Mouse (Mus musculus): ENCODE results near the gene Pld2. TPM values are rescaled to one million over a fixed set of nuclear protein-coding genes. Genes with fewer than 3 reads are reported as not detected.

Pld2 gene
- polyA plus RNA-seq, 1 experiment = 4.0 TPM

DNA sequence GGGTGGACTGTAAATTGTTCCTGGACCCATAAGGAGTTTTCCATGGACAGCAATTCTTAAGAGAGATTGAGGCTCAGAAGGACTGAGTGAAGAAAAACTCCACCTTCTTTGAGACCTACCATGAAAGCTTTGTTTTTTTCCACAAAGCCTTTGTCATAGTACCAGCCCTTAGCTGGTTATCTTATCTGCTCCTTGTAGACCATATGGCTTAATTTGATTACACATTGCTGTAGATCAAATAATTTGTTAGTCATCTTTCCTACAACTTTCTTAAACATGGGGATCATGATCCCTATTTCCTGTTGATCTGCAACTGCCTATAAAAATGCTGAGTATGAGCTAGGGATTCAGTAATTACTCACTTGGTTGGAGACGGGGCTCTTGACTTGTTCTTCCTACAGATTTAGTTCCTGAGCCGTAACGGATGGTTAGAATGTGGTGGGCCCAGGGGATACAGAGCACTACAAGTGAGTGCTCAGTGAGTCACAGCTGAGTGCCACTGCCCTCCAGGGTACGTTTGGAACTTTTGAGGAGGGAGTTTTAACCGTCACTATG, 32.6 kb downstream of the Pld2 start:
- H3K4me3 ChIP-seq (replicated peaks; ENCODE audit: control insufficient read depth, low read depth, low read length) = no peak overlapping the region
- 74% methylated on average over 5 of the region's 5 CpGs for WGBS
- no peak for TF ChIP-seq CTCF (IDR thresholded peaks at IDR 0.05; ENCODE audit: control insufficient read depth, insufficient read depth, low read length)
- no peak for TF ChIP-seq POLR2A (IDR thresholded peaks at IDR 0.05; ENCODE audit: borderline replicate concordance, control insufficient read depth, low read depth, low read length)
- no peak overlapping the region for H3K27ac ChIP-seq (ENCODE audit: control insufficient read depth, insufficient read depth, low read depth, low read length, poor library complexity)
- H3K4me1 ChIP-seq (ENCODE audit: control insufficient read depth, insufficient read depth, low read length) = no peaks in the 10 kb centered on the region; the same call in 1 of the 2 replicates

DNA sequence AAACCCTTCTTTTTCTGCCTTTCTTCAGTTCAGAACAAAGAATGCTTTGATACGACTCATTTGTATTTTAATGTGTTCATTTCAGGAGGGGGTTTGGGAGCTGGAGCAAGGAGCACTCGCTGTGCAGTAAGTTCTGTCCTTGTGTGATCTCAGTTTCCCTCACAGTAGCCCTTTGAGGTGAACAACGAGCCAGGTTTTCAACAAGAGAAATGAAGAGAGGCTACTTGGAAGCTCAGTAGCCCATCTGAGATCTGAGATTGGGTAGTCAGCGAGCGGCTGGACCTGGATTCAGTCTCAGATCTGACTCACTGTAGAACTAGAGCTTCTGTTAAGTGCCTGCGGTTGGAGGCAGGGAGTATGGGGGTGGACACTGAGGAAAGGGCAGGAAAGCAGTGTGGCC, 34.0 kb downstream of the Pld2 start:
- TF ChIP-seq CTCF (IDR thresholded peaks at IDR 0.05; ENCODE audit: control insufficient read depth, insufficient read depth, low read length) (no peak), POLR2A (IDR thresholded peaks at IDR 0.05; ENCODE audit: borderline replicate concordance, control insufficient read depth, low read depth, low read length) (no peak)
- no peak overlapping the region for H3K27ac ChIP-seq (ENCODE audit: control insufficient read depth, insufficient read depth, low read depth, low read length, poor library complexity)
- WGBS = 88% methylated on average over 6 of the region's 6 CpGs
- no peak overlapping the region for H3K4me3 ChIP-seq (replicated peaks; ENCODE audit: control insufficient read depth, low read depth, low read length)
- no peaks in the 10 kb centered on the region; the same call in 1 of the 2 replicates for H3K4me1 ChIP-seq (ENCODE audit: control insufficient read depth, insufficient read depth, low read length)

DNA sequence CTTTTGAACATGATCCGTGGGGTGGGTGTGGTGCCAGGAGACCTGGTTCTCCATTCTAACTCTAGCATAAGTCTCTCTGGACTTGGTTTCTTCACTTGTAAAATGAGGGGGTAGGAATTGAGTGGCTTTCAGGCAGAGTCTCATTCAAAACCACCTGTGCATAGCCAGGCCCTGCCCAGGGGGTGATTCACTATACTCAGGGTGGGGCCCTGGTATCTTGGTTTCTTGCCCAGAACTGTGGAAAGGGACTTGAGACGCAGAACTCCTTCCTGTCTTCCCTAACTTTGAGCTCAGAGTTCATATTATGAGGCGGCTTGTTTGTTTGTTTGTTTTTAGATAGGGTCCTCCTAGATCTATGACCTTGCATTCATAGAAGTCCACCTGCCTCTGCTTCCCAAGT, 37.3 kb downstream of the Pld2 start:
- WGBS = 76% methylated on average over 3 of the region's 3 CpGs
- no peak overlapping the region for H3K27ac ChIP-seq (ENCODE audit: control insufficient read depth, insufficient read depth, low read depth, low read length, poor library complexity)
- H3K4me3 ChIP-seq (replicated peaks; ENCODE audit: control insufficient read depth, low read depth, low read length) = no peak overlapping the region
- peaks cover 3% of the 10 kb centered on the region for H3K4me1 ChIP-seq (ENCODE audit: control insufficient read depth, insufficient read depth, low read length)
- TF ChIP-seq CTCF (IDR thresholded peaks at IDR 0.05; ENCODE audit: control insufficient read depth, insufficient read depth, low read length) (no peak), POLR2A (IDR thresholded peaks at IDR 0.05; ENCODE audit: borderline replicate concordance, control insufficient read depth, low read depth, low read length) (no peak)

DNA sequence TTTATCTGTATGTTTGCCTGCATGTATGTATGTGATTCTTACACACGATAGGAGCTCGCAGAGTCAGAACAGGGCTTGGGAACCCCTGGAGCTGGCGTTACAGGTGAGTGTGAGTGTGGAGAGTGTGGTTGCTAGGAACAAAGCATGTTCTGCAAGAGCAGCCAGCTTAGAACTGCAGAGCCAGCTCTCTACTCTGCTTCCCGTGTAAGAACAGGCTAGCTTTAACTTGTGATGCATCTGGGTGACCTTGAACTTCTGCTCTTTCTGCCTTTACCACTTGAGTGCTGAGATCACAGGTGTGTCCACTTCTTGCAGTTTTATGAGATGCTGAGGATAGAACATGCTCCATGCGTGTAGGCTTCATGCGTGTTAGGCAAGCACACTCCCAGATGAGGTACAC, 39.1 kb downstream of the Pld2 start:
- peaks cover 5% of the 10 kb centered on the region for H3K4me1 ChIP-seq (ENCODE audit: control insufficient read depth, insufficient read depth, low read length)
- 81% methylated on average over 6 of the region's 6 CpGs for WGBS
- H3K4me3 ChIP-seq (replicated peaks; ENCODE audit: control insufficient read depth, low read depth, low read length) = no peak overlapping the region
- TF ChIP-seq CTCF (IDR thresholded peaks at IDR 0.05; ENCODE audit: control insufficient read depth, insufficient read depth, low read length) (no peak), POLR2A (IDR thresholded peaks at IDR 0.05; ENCODE audit: borderline replicate concordance, control insufficient read depth, low read depth, low read length) (no peak)
- no peak overlapping the region for H3K27ac ChIP-seq (ENCODE audit: control insufficient read depth, insufficient read depth, low read depth, low read length, poor library complexity)

DNA sequence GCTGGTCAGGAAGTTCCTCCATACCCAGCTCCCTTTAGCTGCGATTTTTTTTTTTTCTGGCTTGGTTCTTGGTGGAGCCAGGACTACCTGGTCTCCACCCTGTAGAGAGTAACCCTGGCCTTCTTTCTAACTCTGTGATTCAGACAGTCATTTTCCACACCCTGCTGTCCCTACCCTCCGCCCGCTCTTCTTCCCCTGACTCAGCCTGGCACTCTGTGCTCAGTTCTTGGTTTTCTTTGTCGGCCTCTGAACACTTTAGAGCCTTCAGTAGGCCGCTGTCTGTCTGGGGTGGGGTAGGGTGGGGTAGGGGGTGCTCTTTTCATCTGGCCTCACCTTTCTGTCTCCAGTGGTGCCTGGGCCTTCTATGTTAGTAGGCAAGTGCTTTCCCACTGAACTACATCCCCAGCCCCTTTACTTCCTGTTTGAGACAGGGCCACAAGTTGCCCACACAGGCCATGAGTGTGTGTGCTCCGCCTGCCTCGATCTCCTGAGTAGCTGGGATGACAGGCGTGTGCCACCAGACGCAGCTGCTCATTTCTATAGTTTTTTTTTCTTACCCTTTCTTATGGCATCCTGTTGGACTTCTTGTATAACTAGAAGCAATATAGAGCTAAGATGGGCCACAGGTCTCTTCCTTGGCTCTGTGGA, 40.0 kb downstream of the Pld2 start:
- no peak for TF ChIP-seq CTCF (IDR thresholded peaks at IDR 0.05; ENCODE audit: control insufficient read depth, insufficient read depth, low read length)
- TF ChIP-seq POLR2A (IDR thresholded peaks at IDR 0.05; ENCODE audit: borderline replicate concordance, control insufficient read depth, low read depth, low read length) = no peak
- H3K4me1 ChIP-seq (ENCODE audit: control insufficient read depth, insufficient read depth, low read length) = peaks cover 5% of the 10 kb centered on the region
- H3K4me3 ChIP-seq (replicated peaks; ENCODE audit: control insufficient read depth, low read depth, low read length) = no peak overlapping the region
- WGBS = 43% methylated on average over 9 of the region's 9 CpGs
- no peak overlapping the region for H3K27ac ChIP-seq (ENCODE audit: control insufficient read depth, insufficient read depth, low read depth, low read length, poor library complexity)

DNA sequence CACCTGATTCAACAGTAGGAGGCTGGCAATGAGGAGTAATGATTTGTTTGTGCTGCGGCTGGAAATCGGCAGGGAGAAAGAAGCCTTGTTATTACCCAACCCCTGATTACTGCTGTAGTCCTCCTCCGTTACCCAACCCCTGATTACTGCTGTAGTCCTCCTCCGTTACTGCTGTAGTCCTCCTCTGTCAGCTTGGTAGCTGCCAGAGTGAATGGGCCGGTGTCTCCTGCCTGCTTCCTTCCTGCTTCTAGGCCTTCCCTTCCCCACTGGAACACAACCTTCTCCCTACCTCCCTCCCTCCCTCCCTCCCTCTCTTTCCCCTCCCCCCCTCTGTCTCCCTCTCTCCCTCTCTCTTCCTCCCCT, 40.5 kb downstream of the Pld2 start:
- Histone ChIP-seq H3K27ac (ENCODE audit: control insufficient read depth, insufficient read depth, low read depth, low read length, poor library complexity) (0 out of 2 replicates have a peak overlapping the region, but pooled peaks have one; percentile 15), H3K4me1 (ENCODE audit: control insufficient read depth, insufficient read depth, low read length) (peaks cover 5% of the 10 kb centered on the region), H3K4me3 (replicated peaks; ENCODE audit: control insufficient read depth, low read depth, low read length) (no peak overlapping the region)
- WGBS = 25% methylated on average over 5 of the region's 5 CpGs
- no peak for TF ChIP-seq POLR2A (IDR thresholded peaks at IDR 0.05; ENCODE audit: borderline replicate concordance, control insufficient read depth, low read depth, low read length)
- no peak for TF ChIP-seq CTCF (IDR thresholded peaks at IDR 0.05; ENCODE audit: control insufficient read depth, insufficient read depth, low read length)

DNA sequence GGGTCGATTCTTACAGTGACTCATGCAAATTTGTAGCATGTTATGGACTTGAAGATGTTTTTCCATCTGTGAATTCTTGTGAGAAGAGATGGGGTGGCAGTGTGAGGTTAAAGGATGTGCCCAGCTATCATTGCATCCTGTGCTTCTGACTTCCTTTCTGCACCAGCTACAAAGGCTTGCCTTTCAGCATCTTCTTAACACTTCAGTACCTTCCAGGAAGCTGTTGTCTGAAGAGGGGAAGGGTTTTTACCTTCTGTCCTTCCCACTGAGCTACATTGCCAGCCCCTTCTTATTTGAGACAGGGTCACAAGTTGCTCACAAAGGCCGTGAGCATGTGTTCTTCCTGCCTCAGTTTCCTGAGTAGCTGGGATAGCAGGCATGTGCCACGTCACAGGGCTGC, 41.1 kb downstream of the Pld2 start:
- peak overlapping the region; percentile 31; the same call in 1 of the 2 replicates for H3K27ac ChIP-seq (ENCODE audit: control insufficient read depth, insufficient read depth, low read depth, low read length, poor library complexity)
- no peak overlapping the region for H3K4me3 ChIP-seq (replicated peaks; ENCODE audit: control insufficient read depth, low read depth, low read length)
- 37% methylated on average over 3 of the region's 3 CpGs for WGBS
- TF ChIP-seq CTCF (IDR thresholded peaks at IDR 0.05; ENCODE audit: control insufficient read depth, insufficient read depth, low read length) (no peak), POLR2A (IDR thresholded peaks at IDR 0.05; ENCODE audit: borderline replicate concordance, control insufficient read depth, low read depth, low read length) (no peak)
- peaks cover 5% of the 10 kb centered on the region for H3K4me1 ChIP-seq (ENCODE audit: control insufficient read depth, insufficient read depth, low read length)

DNA sequence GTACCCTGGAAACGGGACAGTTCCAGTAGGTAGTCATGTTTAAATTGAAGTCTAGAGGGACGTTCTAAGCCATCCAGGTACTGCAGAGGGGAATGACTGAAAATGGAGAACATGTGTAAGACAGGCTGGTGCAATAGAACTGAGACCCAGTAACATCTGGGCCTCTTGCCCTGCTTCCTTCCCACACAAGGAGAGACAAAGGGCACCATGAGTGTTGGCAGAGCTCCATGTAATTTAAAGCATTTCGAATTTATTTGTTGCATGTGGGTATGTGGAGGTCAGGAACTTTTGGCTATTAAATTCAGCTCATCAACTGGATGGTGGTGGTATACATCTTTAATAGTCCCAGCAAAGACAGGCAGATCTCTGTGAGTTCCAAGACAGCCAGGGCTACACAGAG, 42.3 kb downstream of the Pld2 start:
- Histone ChIP-seq H3K4me1 (ENCODE audit: control insufficient read depth, insufficient read depth, low read length) (peaks cover 8% of the 10 kb centered on the region), H3K27ac (ENCODE audit: control insufficient read depth, insufficient read depth, low read depth, low read length, poor library complexity) (no peak overlapping the region), H3K4me3 (replicated peaks; ENCODE audit: control insufficient read depth, low read depth, low read length) (no peak overlapping the region)
- WGBS = 26% methylated on average over 3 of the region's 3 CpGs
- TF ChIP-seq CTCF (IDR thresholded peaks at IDR 0.05; ENCODE audit: control insufficient read depth, insufficient read depth, low read length) = no peak
- TF ChIP-seq POLR2A (IDR thresholded peaks at IDR 0.05; ENCODE audit: borderline replicate concordance, control insufficient read depth, low read depth, low read length) = no peak
